Mouse (Mus musculus) liver, embryonic 14.5 days (tissue): ENCODE measurements at regions not wholly inside any gene's neighbourhood (a gene's known extent, or its start where the extent isn't known, plus 50 kb on each side); places are given as distances from the start of the nearest gene placed in this dataset.

ENCODE experiments used
- CTCF ChIP-seq: IDR thresholded peaks from 2 replicates; pipeline ENCODE4 v1.5.1; 2016; ENCODE audit warnings: antibody characterized with exemption, low read depth, control low read depth
- EP300 ChIP-seq: IDR thresholded peaks from 2 replicates; pipeline ENCODE4 v1.6.1; 2016; ENCODE audit warnings: antibody characterized with exemption, low read depth

DNA sequence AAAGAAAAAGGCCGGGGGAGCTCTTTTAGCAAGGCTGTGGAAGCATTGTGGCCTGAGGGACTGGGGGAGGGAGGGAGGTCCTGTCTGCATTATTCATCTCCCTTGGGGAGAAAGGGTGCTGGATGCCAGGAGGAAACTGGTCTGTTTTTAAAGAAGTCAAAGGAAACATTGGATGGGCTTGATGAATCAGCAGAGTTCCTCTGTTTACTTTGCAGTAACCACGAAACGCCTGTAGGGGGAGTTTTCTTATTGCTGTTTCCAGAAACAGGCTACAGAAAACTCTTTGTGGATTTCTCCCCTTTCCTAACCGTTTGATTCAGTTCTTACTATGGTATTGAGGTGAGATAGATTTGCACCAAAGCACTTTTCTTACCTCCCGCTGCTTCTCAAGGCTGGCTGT lies 436.3 kb upstream of the Mki67 start:
- peak; percentile 43 for TF ChIP-seq CTCF
- no peak for TF ChIP-seq EP300
